Mouse (Mus musculus): ENCODE results near the gene Dnmt3l. TPM values are rescaled to one million over a fixed set of nuclear protein-coding genes. Genes with fewer than 3 reads are reported as not detected.
"Not testable (repeated sequence)": the region's sequence is repeated elsewhere in the genome, so short reads cannot be mapped to it uniquely, and the experiment has no call there.

Dnmt3l gene
- polyA plus RNA-seq, 1 experiment from 2014 or later = 1.4 TPM

GRCm38 (mm10) chr10:78007203-78007602 is 34.5 kb upstream of the Dnmt3l start:
- H3K9me3 ChIP-seq (ENCODE audit: low read depth, low read length) = no peaks in the 10 kb centered on the region
- TF ChIP-seq CTCF (IDR thresholded peaks at IDR 0.05; ENCODE audit: low read depth) = no peak
- no peak for DNase-seq
- 0 out of 2 replicates have a peak overlapping the region, but pooled peaks have one; percentile 24 for H3K27ac ChIP-seq (ENCODE audit: low read depth)
- 31% methylated on average over 7 of the region's 7 CpGs for WGBS
- peak overlapping the region; percentile 94 for H3K4me2 ChIP-seq
- peak overlapping the region; percentile 79; the same call in 1 of the 2 replicates for H3K4me3 ChIP-seq (ENCODE audit: low read depth, low read length)
- no peak overlapping the region; the same call in 1 of the 2 replicates for H3K9ac ChIP-seq
- H3K27me3 ChIP-seq (ENCODE audit: insufficient read depth, low read length) = no peaks in the 10 kb centered on the region
- peaks cover 29% of the 10 kb centered on the region for H3K36me3 ChIP-seq (ENCODE audit: insufficient read depth)
- H3K4me1 ChIP-seq (ENCODE audit: insufficient read depth) = peaks cover 7% of the 10 kb centered on the region
- ATAC-seq (ENCODE audit: insufficient read depth) = no peak

- no peak for DNase-seq
These were observed 33.6 kb upstream of the Dnmt3l start for GRCm38 (mm10) chr10:78008169-78008568.

GRCm38 (mm10) chr10:78009184-78009944 is 32.4 kb upstream of the Dnmt3l start:
- DNase-seq (peak; percentile 96), ATAC-seq (ENCODE audit: insufficient read depth) (peak; percentile 97)
- peaks cover 7% of the 10 kb centered on the region for H3K4me1 ChIP-seq (ENCODE audit: insufficient read depth)
- peak overlapping the region; percentile 94 for H3K4me2 ChIP-seq
- peak overlapping the region; percentile 79 for H3K4me3 ChIP-seq (ENCODE audit: low read depth, low read length)
- peaks cover 13% of the 10 kb centered on the region; the same call in 1 of the 2 replicates for H3K36me3 ChIP-seq (ENCODE audit: insufficient read depth)
- peak; percentile 76 for TF ChIP-seq CTCF (IDR thresholded peaks at IDR 0.05; ENCODE audit: low read depth)
- H3K27ac ChIP-seq (ENCODE audit: low read depth) = peak overlapping the region; percentile 99
- under 1% methylated on average over 59 of the region's 59 CpGs for WGBS
- H3K9me3 ChIP-seq (ENCODE audit: low read depth, low read length) = no peaks in the 10 kb centered on the region
- peak overlapping the region; percentile 90 for H3K9ac ChIP-seq
- no peaks in the 10 kb centered on the region for H3K27me3 ChIP-seq (ENCODE audit: insufficient read depth, low read length)

More at GRCm38 (mm10) chr10:78008169-78008568, 33.6 kb upstream of the Dnmt3l start:
- Histone ChIP-seq H3K4me1 (ENCODE audit: insufficient read depth) (peaks cover 7% of the 10 kb centered on the region), H3K27ac (ENCODE audit: low read depth) (peak overlapping the region; percentile 99), H3K27me3 (ENCODE audit: insufficient read depth, low read length) (no peaks in the 10 kb centered on the region), H3K36me3 (ENCODE audit: insufficient read depth) (peaks cover 21% of the 10 kb centered on the region), H3K4me3 (ENCODE audit: low read depth, low read length) (peak overlapping the region; percentile 79), H3K9ac (peak overlapping the region; percentile 90), H3K9me3 (ENCODE audit: low read depth, low read length) (no peaks in the 10 kb centered on the region), H3K4me2 (peak overlapping the region; percentile 94)
- no peak for TF ChIP-seq CTCF (IDR thresholded peaks at IDR 0.05; ENCODE audit: low read depth)
- 74% methylated on average over 3 of the region's 3 CpGs for WGBS
- ATAC-seq (ENCODE audit: insufficient read depth) = no peak

GRCm38 (mm10) chr10:78009945-78010293 is 31.8 kb upstream of the Dnmt3l start, which contains the start of gene Pfkl:
Gene Pfkl, minus strand, starts transcription at chr10:78010083.
- TF ChIP-seq CTCF (IDR thresholded peaks at IDR 0.05; ENCODE audit: low read depth) = no peak
- H3K4me1 ChIP-seq (ENCODE audit: insufficient read depth) = peaks cover 7% of the 10 kb centered on the region
- H3K9ac ChIP-seq = peak within 1 kb of the TSS; percentile 90
- 1% methylated on average over 9 of the region's 9 CpGs for WGBS
- H3K27ac ChIP-seq (ENCODE audit: low read depth) = peak within 1 kb of the TSS; percentile 99
- no peaks in the 10 kb centered on the region for H3K9me3 ChIP-seq (ENCODE audit: low read depth, low read length)
- H3K4me3 ChIP-seq (ENCODE audit: low read depth, low read length) = peak within 1 kb of the TSS; percentile 79
- ATAC-seq (ENCODE audit: insufficient read depth) (no peak; the same call in none of the 2 replicates), DNase-seq (no peak)
- peak within 1 kb of the TSS; percentile 94 for H3K4me2 ChIP-seq
- no peaks in the 10 kb centered on the region for H3K27me3 ChIP-seq (ENCODE audit: insufficient read depth, low read length)
- H3K36me3 ChIP-seq (ENCODE audit: insufficient read depth) = 0 out of 2 replicates have a peak, but pooled peaks cover 8% of the 10 kb centered on the region

- Histone ChIP-seq H3K9ac (0 out of 2 replicates have a peak overlapping the region, but pooled peaks have one; percentile 9), H3K4me1 (ENCODE audit: insufficient read depth) (peaks cover 7% of the 10 kb centered on the region), H3K36me3 (ENCODE audit: insufficient read depth) (0 out of 2 replicates have a peak, but pooled peaks cover 8% of the 10 kb centered on the region), H3K27ac (ENCODE audit: low read depth) (no peak overlapping the region), H3K27me3 (ENCODE audit: insufficient read depth, low read length) (no peaks in the 10 kb centered on the region), H3K9me3 (ENCODE audit: low read depth, low read length) (no peaks in the 10 kb centered on the region), H3K4me3 (ENCODE audit: low read depth, low read length) (peak overlapping the region; percentile 79), H3K4me2 (peak overlapping the region; percentile 94)
- DNase-seq = peak; percentile 45
- 13% methylated on average over 10 of the region's 10 CpGs for WGBS
- TF ChIP-seq CTCF (IDR thresholded peaks at IDR 0.05; ENCODE audit: low read depth) = no peak
- no peak for ATAC-seq (ENCODE audit: insufficient read depth)
These were observed 31.4 kb upstream of the Dnmt3l start for GRCm38 (mm10) chr10:78010335-78010734.

GRCm38 (mm10) chr10:78011116-78011515 is 30.6 kb upstream of the Dnmt3l start:
- 96% methylated on average over 5 of the region's 5 CpGs for WGBS

More at GRCm38 (mm10) chr10:78011116-78011515, 30.6 kb upstream of the Dnmt3l start:
- not testable (repeated sequence) for H3K4me3 ChIP-seq (ENCODE audit: low read depth, low read length); H3K4me1 ChIP-seq (ENCODE audit: insufficient read depth); H3K27ac ChIP-seq (ENCODE audit: low read depth); H3K9ac ChIP-seq; H3K36me3 ChIP-seq (ENCODE audit: insufficient read depth); H3K4me2 ChIP-seq; H3K9me3 ChIP-seq (ENCODE audit: low read depth, low read length); H3K27me3 ChIP-seq (ENCODE audit: insufficient read depth, low read length); ATAC-seq (ENCODE audit: insufficient read depth); DNase-seq

Data from lung, embryonic 14.5 days (tissue).